Mouse (Mus musculus): ENCODE results near the gene Ap1s1. TPM values are rescaled to one million over a fixed set of nuclear protein-coding genes. Genes with fewer than 3 reads are reported as not detected.

Gene Ap1s1
- polyA plus RNA-seq, 1 experiment from 2014 or later = 209 TPM

DNA sequence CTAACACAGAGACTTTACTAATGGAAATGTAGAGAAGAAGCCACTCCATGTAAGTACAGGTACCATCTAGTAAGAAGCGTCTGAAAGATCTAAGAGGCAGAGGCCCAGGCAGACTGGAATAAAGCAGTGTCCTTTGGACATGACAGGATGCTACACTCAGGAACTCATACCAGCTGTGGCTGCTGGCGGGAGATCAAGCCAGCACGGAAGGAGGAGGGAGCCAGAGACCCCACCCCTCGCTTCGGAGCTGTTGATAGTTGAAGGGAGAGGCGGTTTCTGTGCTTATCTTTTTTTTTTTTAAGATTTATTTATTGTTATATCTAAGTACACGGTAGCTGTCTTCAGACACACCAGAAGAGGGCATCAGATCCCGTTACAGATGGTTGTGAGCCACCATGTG, 38.7 kb downstream of the Ap1s1 start:
- no peak overlapping the region for H3K4me3 ChIP-seq (replicated peaks)
- no peaks in the 10 kb centered on the region for H3K4me1 ChIP-seq
- 66% methylated on average over 8 of the region's 8 CpGs for WGBS
- H3K27me3 ChIP-seq = peaks cover 5% of the 10 kb centered on the region; the same call in 1 of the 2 replicates
- no peaks in the 10 kb centered on the region for H3K9me3 ChIP-seq
- no peak overlapping the region for H3K4me2 ChIP-seq
- no peak for ATAC-seq (ENCODE audit: low FRiP score)
- no peak overlapping the region for H3K9ac ChIP-seq
- H3K36me3 ChIP-seq (replicated peaks) = no peaks in the 10 kb centered on the region
- H3K27ac ChIP-seq = no peak overlapping the region

DNA sequence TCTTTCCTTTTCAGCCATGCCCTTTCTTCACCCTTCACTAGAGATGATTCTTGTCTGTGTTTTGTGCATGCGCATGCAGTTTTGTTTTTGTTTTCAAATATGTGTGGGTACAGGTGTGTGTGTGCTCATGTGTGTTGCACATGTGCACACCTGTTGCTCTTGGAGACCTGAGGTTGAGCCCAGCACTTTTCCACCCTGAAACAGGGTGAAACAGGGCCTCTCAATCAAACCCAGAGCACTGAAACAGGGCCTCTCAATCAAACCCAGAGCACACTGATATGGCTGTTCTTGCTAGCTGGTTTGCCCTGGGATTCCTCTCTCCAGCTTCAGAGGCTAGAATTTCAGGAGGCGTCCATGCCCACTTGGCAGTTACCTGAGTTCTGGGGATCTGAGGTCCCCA, 45.3 kb downstream of the Ap1s1 start:
- H3K9ac ChIP-seq = no peak overlapping the region
- peaks cover 9% of the 10 kb centered on the region for H3K36me3 ChIP-seq (replicated peaks)
- no peak overlapping the region for H3K27ac ChIP-seq
- H3K4me1 ChIP-seq = no peaks in the 10 kb centered on the region
- H3K27me3 ChIP-seq = no peaks in the 10 kb centered on the region
- no peak overlapping the region for H3K4me2 ChIP-seq
- H3K9me3 ChIP-seq = no peaks in the 10 kb centered on the region
- ATAC-seq (ENCODE audit: low FRiP score) = no peak
- no peak overlapping the region for H3K4me3 ChIP-seq (replicated peaks)
- 83% methylated on average over 2 of the region's 2 CpGs for WGBS

DNA sequence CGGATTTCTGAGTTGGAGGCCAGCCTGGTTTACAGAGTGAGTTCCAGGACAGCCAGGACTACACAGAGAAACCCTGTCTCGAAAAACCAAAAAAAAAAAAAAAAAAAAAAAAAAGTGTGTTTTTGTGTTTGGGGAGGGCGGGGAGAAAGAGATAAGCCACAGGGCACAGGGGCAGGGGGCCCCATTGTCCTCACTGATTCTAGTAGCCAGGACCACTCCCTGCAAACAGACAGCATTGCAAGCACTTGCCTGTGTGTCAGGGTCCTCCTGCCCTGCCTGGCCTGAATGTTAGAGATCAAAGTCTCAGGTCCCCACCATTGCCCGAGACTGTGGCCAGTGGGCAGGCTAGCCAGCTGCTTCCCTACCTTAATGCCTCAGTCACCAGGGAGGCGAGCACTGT, 46.5 kb downstream of the Ap1s1 start:
- 83% methylated on average over 4 of the region's 5 CpGs for WGBS
- H3K4me3 ChIP-seq (replicated peaks) = no peak overlapping the region

DNA sequence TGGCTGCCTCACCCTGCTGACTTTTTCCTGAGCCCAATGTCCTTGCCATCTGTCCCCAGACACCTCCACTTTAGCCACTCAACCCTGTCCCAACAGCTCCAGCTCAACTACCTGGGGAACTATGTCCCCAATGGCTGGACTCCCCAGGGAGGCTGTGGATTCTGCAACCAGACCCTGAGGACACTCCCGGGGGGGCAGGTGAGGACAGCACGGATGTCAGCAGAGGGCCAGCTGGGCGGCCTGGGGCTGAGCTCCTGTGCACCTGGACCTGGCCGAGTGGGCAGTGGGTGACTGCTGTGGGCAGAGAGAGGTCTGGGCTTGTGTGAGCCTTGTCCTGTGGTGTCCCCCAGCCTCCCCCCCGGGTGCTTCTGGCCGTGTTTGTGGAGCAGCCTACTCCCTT, 56.1 kb downstream of the Ap1s1 start:
- Histone ChIP-seq H3K9me3 (no peaks in the 10 kb centered on the region), H3K4me1 (peaks cover 21% of the 10 kb centered on the region), H3K4me3 (replicated peaks) (no peak overlapping the region), H3K9ac (no peak overlapping the region), H3K36me3 (replicated peaks) (peaks cover 64% of the 10 kb centered on the region), H3K4me2 (no peak overlapping the region), H3K27ac (no peak overlapping the region), H3K27me3 (no peaks in the 10 kb centered on the region)
- ATAC-seq (ENCODE audit: low FRiP score) = no peak
- WGBS = 94% methylated on average over 6 of the region's 6 CpGs

More for the DNA sequence above, 46.5 kb downstream of the Ap1s1 start:
- H3K9ac ChIP-seq = no peak overlapping the region
- no peaks in the 10 kb centered on the region for H3K4me1 ChIP-seq
- no peak overlapping the region for H3K27ac ChIP-seq
- no peak for ATAC-seq (ENCODE audit: low FRiP score)
- H3K27me3 ChIP-seq = no peaks in the 10 kb centered on the region
- H3K9me3 ChIP-seq = no peaks in the 10 kb centered on the region
- no peak overlapping the region for H3K4me2 ChIP-seq
- peaks cover 21% of the 10 kb centered on the region for H3K36me3 ChIP-seq (replicated peaks)

DNA sequence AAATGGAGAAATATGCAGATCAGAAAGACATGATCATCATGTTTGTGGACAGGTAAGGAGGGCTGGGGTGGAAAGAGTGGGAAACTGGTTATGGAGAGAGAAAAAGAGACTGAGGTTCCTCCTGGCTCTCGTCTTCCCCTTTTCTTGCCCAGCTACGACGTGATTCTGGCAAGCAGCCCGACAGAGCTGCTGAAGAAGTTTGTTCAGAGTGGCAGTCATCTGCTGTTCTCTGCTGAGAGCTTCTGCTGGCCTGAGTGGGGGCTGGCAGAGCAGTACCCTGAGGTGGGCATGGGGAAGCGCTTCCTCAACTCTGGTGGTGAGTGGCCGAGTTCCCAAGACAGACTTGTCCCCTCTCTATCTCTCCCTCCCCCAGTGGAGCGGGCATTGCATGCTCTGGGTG, 57.5 kb downstream of the Ap1s1 start:
- peak overlapping the region; percentile 88 for H3K4me3 ChIP-seq (replicated peaks)
- peaks cover 21% of the 10 kb centered on the region for H3K4me1 ChIP-seq
- H3K9ac ChIP-seq = peak overlapping the region; percentile 95
- ATAC-seq (ENCODE audit: low FRiP score) = no peak
- no peaks in the 10 kb centered on the region for H3K9me3 ChIP-seq
- 66% methylated on average over 7 of the region's 7 CpGs for WGBS
- H3K4me2 ChIP-seq = peak overlapping the region; percentile 96
- H3K36me3 ChIP-seq (replicated peaks) = peaks cover 59% of the 10 kb centered on the region
- H3K27ac ChIP-seq = 0 out of 2 replicates have a peak overlapping the region, but pooled peaks have one; percentile 5
- no peaks in the 10 kb centered on the region for H3K27me3 ChIP-seq

DNA sequence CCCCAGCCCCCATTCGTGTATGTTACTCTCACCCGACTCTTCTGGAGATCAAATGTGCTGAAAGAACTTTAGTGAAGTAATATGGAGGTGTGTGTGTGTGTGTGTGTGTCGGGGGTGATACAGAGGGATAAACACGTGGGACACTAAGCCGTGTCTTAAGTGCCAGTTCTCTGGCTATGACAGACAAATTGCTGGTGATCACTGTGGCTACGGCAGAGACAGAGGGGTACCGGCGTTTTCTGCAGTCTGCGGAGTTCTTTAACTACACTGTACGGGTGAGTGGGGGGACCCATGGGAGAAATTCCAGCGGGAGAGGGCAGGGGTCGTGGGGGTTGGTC, 58.0 kb downstream of the Ap1s1 start, which contains the start of gene Znhit1:
Gene Znhit1 (minus strand): TSS at position 88 of the 338 bp plus-strand sequence.
- no peak for ATAC-seq (ENCODE audit: low FRiP score)
- no peaks in the 10 kb centered on the region for H3K9me3 ChIP-seq
- WGBS = 6% methylated on average over 12 of the region's 12 CpGs
- peaks cover 54% of the 10 kb centered on the region for H3K36me3 ChIP-seq (replicated peaks)
- no peaks in the 10 kb centered on the region for H3K27me3 ChIP-seq
- peak within 1 kb of the TSS; percentile 95 for H3K9ac ChIP-seq
- H3K4me2 ChIP-seq = peak within 1 kb of the TSS; percentile 96
- H3K4me3 ChIP-seq (replicated peaks) = peak within 1 kb of the TSS; percentile 88
- H3K27ac ChIP-seq = peak within 1 kb of the TSS; percentile 94
- peaks cover 21% of the 10 kb centered on the region for H3K4me1 ChIP-seq

DNA sequence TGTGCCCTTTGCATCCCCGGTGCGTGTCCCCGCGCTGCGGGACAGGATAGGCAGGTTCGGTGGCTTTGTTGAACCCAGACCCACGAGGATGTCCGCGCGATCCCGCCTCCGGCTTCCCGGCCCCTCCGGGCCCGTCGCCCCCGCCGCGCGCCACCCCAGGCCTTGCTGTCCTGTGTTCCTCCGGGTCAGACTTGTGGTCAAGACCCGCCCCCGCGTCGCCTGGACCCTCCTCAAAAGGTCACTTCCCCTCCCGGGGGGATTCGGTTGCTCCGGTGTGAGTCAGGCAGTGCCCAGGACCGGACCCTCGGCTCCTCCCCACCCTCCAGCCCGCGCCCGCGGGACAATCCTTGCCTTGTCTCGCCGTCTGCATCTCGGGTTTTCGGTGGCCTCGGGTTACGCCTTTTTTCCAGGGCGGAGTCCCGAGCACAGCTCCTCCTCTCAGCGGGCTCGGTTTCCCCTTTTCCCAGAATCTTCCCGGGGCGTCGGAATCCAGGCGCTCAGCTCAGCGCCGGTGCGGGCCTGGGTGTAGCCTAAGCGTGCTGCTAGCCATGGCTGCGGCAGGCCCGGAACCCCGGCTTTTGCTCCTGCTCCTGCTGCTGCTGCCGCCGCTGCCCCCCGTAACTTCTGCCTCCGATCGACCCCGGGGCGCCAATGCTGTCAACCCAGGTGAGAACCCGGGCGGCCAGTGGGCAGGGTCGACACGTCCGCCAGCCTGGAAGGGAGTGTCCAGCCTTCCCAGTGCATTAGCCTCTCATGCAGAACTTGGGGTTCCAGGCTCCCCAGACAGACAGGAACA, 58.6 kb downstream of the Ap1s1 start:
- ATAC-seq (ENCODE audit: low FRiP score) = peak; percentile 66
- H3K4me1 ChIP-seq = peaks cover 21% of the 10 kb centered on the region
- no peaks in the 10 kb centered on the region for H3K27me3 ChIP-seq
- peak overlapping the region; percentile 88 for H3K4me3 ChIP-seq (replicated peaks)
- peak overlapping the region; percentile 95 for H3K9ac ChIP-seq
- H3K9me3 ChIP-seq = no peaks in the 10 kb centered on the region
- peaks cover 49% of the 10 kb centered on the region for H3K36me3 ChIP-seq (replicated peaks)
- H3K27ac ChIP-seq = peak overlapping the region; percentile 94
- WGBS = under 1% methylated on average over 67 of the region's 67 CpGs
- peak overlapping the region; percentile 96 for H3K4me2 ChIP-seq

DNA sequence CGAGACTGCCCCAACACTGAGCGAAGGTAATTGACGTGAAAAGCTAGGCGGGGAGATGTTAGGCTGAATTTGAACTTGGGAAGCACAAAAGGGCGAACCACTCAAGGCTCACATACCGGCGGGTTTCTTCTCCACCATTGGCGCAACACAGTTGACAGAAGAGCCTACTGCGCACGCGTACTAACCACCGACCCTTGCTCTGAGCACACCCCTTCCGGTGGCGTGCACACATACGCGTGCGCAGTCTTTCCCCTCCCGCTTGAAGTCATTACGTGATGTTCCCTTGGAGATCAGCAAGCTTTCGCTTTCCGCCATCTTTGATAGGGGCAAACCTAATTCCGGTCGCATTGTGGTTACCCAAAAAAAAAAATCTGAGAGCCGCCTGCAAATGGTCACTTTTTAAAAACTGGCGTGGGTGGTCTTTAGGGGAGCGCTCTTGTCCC, 59.2 kb downstream of the Ap1s1 start, which contains the start of gene Plod3:
Gene Plod3 (plus strand): TSS at position 325 of the 443 bp plus-strand sequence.
- H3K9me3 ChIP-seq = no peaks in the 10 kb centered on the region
- H3K4me1 ChIP-seq = peaks cover 21% of the 10 kb centered on the region
- no peaks in the 10 kb centered on the region for H3K27me3 ChIP-seq
- peaks cover 49% of the 10 kb centered on the region for H3K36me3 ChIP-seq (replicated peaks)
- peak within 1 kb of the TSS; percentile 96 for H3K4me2 ChIP-seq
- peak; percentile 92 for ATAC-seq (ENCODE audit: low FRiP score)
- H3K4me3 ChIP-seq (replicated peaks) = peak within 1 kb of the TSS; percentile 88
- WGBS = under 1% methylated on average over 26 of the region's 26 CpGs
- peak within 1 kb of the TSS; percentile 95 for H3K9ac ChIP-seq
- peak within 1 kb of the TSS; percentile 94 for H3K27ac ChIP-seq

MicroRNA genes within 50 kb of the gene (microRNA counts, 519-probe panel; counts per million panel counts)
- microRNA mmu-miR-702 = not detected

Small RNAs within 50 kb of the gene (microRNA-seq; reads per million reads assigned to microRNA genes)
- 177 reads per million, percentile 56 among the genes with 10 or more reads in this experiment for gene Mir702

Other genes starting within 250 kb of the Ap1s1 start
- 33.7 and 42.6 TPM in 2 replicates for gene Col26a1, start 162.9 kb downstream of the Ap1s1 start, polyA plus RNA-seq (2016; fragmentation: Nextera tagmentation; extraction: Ambion mirVana)
- 107 and 115 TPM in 2 replicates for gene Ift22, start 138.0 kb downstream of the Ap1s1 start, polyA plus RNA-seq (2016; fragmentation: Nextera tagmentation; extraction: Ambion mirVana)
- gene Fis1, start 92.9 kb downstream of the Ap1s1 start, polyA plus RNA-seq (2016; fragmentation: Nextera tagmentation; extraction: Ambion mirVana) = 287 and 302 TPM in 2 replicates
- gene Cldn15, start 79.5 kb downstream of the Ap1s1 start, polyA plus RNA-seq (2016; fragmentation: Nextera tagmentation; extraction: Ambion mirVana) = 0.27 and 0.50 TPM in 2 replicates
- gene Plod3, start 59.1 kb downstream of the Ap1s1 start, polyA plus RNA-seq (2016; fragmentation: Nextera tagmentation; extraction: Ambion mirVana) = 34.5 and 36.4 TPM in 2 replicates
- gene Znhit1, start 58.1 kb downstream of the Ap1s1 start, polyA plus RNA-seq (2016; fragmentation: Nextera tagmentation; extraction: Ambion mirVana) = 97.9 and 102 TPM in 2 replicates
- gene Vgf, start 19.7 kb downstream of the Ap1s1 start, polyA plus RNA-seq (2016; fragmentation: Nextera tagmentation; extraction: Ambion mirVana) = 0.68 and 0.92 TPM in 2 replicates
- gene Serpine1, start 26.1 kb upstream of the Ap1s1 start, polyA plus RNA-seq (2016; fragmentation: Nextera tagmentation; extraction: Ambion mirVana) = 0.11 and 0.35 TPM in 2 replicates
- 5.6 and 6.8 TPM in 2 replicates for gene Trim56, start 70.1 kb upstream of the Ap1s1 start, polyA plus RNA-seq (2016; fragmentation: Nextera tagmentation; extraction: Ambion mirVana)
- gene Muc3, start 103.2 kb upstream of the Ap1s1 start, polyA plus RNA-seq (2016; fragmentation: Nextera tagmentation; extraction: Ambion mirVana) = not detected in 2 replicates
- gene Muc3a, start 166.3 kb upstream of the Ap1s1 start, polyA plus RNA-seq (2016; fragmentation: Nextera tagmentation; extraction: Ambion mirVana) = not detected in 2 replicates
- gene Ache, start 241.4 kb upstream of the Ap1s1 start, polyA plus RNA-seq (2016; fragmentation: Nextera tagmentation; extraction: Ambion mirVana) = 3.1 and 3.6 TPM in 2 replicates
- 6.0 and 7.2 TPM in 2 replicates for gene Ufsp1, start 248.5 kb upstream of the Ap1s1 start, polyA plus RNA-seq (2016; fragmentation: Nextera tagmentation; extraction: Ambion mirVana)

Data from forebrain, embryonic 12.5 days (tissue).